Mouse (Mus musculus) left cerebral cortex, postnatal 36 days (tissue): ENCODE data around the gene Arnt2. TPM values are rescaled to one million over a fixed set of nuclear protein-coding genes. Genes with fewer than 3 reads are reported as not detected.
A peak's percentile ranks its signal among the peaks of the same experiment; 100 is the strongest.

Experiments used
- DNase-seq, 2 experiments: peaks; one replicate each; pipeline ENCODE4 v3.0.0; 2021 to 2022; ENCODE audit warnings: low spot score in 2 of 2, mixed read lengths in 1 of 2
- intact Hi-C: fragments of 180-260 bp; cut with DNase I; formaldehyde crosslinking; loops from one replicate; pipeline ENCODE4 v1.15.1; 2025
- total RNA-seq, 2 experiments: library from RNA; stranded (reverse); gene quantifications; 2 replicates each; pipeline ENCODE4 v1.2.3; 2021

Arnt2 gene
- total RNA-seq, 2 experiments from 2014 or later = 224 to 265 TPM

DNA sequence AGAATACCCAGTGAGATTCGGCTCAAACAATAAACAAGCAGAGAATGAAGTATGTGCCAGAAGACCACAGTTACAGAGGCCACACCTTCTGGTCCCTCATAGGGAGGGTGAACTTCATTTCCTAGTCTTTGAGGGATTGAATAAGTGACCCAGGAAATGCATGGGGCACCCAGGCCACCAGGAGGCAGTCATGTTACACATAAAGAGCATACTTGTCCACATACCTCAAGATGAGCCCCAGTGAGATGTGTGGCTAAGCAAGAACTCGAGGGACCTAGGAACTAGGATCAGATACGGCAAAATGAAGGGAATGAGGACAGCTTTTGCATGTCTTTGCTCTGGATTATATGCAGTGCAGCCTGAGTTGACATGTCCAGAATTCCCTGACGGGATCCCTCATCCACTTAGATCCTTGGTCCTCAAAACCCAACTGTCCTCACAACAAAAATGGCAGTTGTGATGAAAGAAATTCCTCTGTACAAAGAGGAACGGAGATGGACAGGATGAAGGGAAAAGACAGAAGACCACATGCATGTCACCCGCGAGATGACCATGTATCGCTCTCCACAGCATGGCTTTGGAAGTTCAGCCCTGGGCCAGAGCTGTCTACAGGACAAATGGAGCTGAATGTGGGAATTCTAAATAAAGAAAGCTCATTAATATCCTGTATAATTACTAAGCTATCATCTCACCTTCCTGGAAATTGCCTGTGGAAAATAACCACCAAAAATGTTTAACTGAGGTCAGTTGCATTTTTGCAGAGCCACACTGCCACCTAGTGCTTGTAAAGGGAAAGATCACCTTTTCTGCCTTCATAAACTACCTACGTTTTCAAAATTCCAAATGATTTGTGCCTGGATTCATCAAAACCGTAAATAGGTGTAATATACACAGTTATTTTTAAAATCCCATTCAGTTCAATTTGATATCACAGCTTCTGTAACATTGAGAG lies 54.1 kb downstream of the Arnt2 start:
- intact Hi-C loops = loop anchor here (2.0 to 10.0 kb wide), 4 partner anchors 83 to 444 kb away; partner anchors contain the start of gene Cemip
- DNase-seq = peak in 1 of 2 experiments; percentile 60

DNA sequence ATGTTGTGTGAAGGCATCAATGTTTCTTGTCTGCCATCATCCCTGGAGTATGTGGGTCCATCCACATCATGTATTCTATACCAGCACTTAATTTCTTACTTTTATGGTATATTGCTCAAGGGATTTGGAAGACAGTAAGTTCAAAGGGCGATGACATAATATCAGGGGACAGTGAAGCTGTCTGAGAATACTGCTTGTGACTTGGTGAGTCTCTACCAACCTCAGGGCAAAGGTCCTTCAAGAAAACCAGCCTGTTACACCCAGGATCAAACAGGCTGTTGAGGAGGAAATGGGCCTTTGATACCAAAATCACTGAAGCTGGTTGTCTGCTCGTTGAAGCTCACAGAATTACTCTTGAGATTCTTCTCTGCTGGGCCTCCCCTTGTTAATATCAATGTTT lies 55.1 kb downstream of the Arnt2 start:
- intact Hi-C loops = loop anchor here (5.0 to 10.0 kb wide), 3 partner anchors 90 to 443 kb away; partner anchors contain the start of gene Cemip

DNA sequence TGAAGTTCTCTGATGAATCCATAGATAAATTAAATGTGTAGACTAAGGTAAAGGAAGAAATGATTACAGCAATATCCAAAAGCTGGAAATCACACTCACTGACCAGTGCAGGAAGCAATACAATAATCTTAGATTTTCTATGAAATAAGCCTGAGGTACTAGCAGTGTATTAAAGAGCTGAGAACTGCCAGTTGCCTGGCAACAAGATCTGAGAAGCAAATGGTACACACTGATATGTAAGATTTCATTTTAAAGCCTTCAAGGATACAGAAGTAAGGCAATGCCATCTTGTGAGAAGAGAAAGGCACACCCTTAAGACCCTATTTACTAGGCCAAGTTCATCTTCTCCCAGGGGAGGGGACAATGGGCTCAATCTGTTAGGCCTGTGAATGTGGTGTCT lies 59.4 kb downstream of the Arnt2 start:
- intact Hi-C loops = loop anchor here (10.0 kb wide), 1 partner anchor 94 kb away; no protein-coding TSS in a partner anchor
- no peak for DNase-seq

More for the DNA sequence above, 55.1 kb downstream of the Arnt2 start:
- no peak for DNase-seq

DNA sequence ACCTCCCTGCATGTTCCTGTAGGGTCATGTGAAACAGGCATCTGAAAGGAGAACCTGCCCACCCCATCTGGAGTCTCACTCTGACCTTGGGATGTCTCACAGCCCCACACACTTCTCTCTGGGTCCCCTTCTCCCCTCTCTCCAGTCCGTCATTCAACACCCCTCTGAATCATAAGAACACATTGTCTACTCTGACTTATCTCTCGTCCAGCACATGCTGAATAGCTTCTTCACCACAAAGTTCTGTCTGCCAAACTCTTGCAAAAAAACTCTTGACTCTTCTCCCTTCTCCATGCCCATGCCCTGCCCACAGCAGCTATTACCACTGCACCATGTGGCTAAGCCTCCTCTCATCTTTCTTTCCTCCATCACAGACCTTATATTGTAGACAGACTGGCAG lies 60.0 kb downstream of the Arnt2 start:
- no peak for DNase-seq
- intact Hi-C loops = loop anchor here (5.0 to 10.0 kb wide), 2 partner anchors 68 to 95 kb away; no protein-coding TSS in a partner anchor

DNA sequence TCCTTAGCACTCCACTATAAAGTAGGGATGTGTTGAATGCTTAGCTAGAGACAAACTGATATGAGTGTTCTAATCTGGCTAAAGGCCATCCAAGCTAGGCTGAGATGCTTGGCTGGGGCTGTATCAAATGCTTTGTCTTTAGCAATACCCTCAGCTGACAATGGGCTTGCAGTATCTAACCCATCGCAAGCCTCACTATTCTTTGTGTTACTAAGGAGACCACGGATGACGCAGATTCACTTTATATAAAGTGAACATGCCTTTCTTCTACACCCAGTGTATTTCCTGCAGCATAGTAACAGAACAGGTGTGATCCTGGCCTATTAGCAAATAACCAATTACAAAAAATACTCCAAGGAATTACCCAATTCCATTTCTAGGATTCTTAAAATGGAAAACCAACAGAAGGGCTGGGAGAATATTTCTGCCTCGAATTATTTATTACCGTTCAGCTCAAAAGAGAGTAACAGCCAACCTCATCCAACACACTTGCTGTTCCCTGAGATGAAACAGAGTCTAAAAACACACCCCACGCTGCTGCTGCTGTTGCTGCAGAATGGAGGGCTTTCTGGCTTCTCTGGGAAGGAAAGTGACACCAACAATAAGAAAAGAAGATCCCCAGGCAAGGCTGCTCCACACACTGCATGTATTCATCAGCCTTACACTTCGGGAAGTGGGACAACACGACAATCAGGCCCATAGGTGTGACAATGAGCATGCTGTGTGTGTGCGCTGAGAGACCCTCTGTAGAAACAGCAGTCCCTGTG lies 61.6 kb downstream of the Arnt2 start:
- DNase-seq = no peak

DNA sequence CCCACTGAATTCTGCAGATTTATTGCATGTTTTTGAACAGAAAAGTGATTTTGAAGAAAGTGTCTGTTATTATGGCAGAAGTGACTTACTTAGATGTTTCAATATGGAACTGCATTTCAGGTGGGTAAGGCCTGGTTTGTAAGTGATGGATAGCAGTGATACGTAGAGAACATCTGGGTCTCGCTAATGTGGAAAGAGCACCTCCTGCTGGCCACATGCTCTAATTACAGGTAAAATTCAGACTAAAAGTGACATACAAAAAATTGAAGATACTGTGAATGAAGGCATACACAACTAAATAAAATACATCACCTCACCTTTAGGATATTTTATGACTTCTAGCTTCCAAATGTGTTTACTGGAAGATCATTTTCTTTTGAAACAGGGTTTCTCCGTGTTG lies 66.8 kb downstream of the Arnt2 start:
- intact Hi-C loops = no loop called here
- no peak for DNase-seq

More for the DNA sequence above, 61.6 kb downstream of the Arnt2 start:
- intact Hi-C loops = loop anchor here (5.0 kb wide), 1 partner anchor 66 kb away; no protein-coding TSS in a partner anchor

DNA sequence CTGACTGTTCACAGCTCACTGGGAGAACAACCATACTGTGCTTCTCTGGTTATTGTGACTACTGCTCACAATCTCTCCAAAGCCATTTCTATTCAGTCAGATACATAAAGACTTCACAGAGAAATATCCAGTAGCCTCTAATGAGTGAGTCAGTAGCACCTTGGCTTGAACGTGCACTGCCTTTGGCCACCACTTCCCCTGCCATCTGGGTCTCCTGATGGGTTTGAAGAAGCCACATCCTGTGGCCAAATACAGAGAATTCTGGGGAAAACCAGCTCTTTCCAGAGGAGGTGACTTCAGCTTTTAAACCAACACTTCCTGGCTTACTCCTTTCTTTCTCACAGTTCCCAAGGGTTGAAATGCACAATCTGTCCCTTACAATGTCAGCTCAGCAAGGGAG lies 69.0 kb downstream of the Arnt2 start:
- DNase-seq = no peak
- intact Hi-C loops = no loop called here

DNA sequence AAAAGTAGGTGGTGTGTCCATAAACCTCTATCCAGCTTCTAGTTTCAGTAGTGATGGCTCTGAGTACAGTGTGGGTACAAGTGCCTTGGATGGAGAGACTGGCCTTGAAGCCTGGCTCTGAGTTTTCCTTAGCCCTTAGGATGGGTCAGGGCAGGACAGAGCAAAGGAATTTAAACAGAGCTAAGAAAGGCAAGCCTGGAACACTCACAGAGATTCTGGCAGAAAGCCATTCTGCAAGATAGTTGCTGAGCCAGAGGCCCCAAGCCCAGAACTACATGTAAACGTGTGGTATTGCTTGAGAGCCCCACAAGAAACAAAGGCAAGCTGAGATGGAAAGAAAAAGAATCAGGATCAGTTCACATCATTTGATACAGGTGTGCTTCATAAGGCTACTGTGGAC lies 70.8 kb downstream of the Arnt2 start:
- no peak for DNase-seq

DNA sequence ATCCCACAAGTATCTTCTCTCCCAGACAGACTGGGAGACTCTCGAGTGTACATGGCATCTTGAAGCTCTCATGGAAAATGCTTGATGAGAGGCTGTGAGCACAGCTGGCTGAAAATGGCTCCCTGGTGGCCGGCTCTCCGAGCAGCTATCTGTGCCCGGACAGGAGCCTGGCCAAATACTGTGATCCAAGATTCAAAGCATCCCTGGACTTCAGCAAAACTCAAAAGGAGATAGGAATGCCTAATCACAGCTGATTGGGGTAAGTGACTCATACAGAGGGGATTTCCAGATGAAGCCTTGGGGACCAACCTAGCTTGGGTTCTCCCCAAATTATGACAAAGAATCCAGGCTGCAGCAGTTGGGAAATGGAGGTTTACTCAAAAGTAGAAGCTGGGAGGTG lies 72.2 kb downstream of the Arnt2 start:
- no peak for DNase-seq
- intact Hi-C loops = no loop called here

More for the DNA sequence above, 70.8 kb downstream of the Arnt2 start:
- intact Hi-C loops = no loop called here

DNA sequence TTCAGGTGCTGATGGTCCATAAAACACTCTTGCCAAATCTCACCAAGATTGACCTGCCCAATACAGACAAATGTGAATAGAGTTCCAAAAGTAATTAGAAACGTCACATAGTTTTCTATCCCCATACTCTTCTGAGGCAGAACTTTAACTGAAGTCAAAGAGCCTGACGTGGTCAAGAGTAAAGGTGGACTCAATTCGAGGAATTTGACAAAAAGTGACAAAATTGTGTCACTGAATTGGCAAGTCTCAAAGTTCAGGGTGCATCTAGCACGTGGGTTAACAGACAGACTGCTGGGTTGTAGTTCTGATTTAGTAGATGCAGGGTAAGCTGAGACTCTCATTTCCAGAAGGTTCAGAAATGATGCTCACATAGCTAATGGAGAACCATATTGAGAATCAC lies 73.1 kb downstream of the Arnt2 start:
- DNase-seq = no peak
- intact Hi-C loops = no loop called here

DNA sequence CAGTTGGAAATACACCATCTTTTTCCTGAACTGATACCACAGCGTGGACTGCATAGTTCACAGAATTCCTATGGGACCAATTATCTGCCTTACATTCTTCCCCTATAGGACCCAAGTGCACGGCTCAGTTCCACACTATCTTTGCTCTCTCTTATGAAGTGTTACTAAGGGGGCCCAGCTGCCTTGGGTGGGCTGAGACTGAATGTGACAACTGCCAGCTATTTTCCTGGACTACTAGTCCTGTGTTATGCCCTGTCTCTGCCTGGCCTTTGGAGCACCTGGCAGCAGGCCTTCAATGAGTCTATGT lies 73.4 kb downstream of the Arnt2 start:
- DNase-seq = no peak
- intact Hi-C loops = no loop called here

DNA sequence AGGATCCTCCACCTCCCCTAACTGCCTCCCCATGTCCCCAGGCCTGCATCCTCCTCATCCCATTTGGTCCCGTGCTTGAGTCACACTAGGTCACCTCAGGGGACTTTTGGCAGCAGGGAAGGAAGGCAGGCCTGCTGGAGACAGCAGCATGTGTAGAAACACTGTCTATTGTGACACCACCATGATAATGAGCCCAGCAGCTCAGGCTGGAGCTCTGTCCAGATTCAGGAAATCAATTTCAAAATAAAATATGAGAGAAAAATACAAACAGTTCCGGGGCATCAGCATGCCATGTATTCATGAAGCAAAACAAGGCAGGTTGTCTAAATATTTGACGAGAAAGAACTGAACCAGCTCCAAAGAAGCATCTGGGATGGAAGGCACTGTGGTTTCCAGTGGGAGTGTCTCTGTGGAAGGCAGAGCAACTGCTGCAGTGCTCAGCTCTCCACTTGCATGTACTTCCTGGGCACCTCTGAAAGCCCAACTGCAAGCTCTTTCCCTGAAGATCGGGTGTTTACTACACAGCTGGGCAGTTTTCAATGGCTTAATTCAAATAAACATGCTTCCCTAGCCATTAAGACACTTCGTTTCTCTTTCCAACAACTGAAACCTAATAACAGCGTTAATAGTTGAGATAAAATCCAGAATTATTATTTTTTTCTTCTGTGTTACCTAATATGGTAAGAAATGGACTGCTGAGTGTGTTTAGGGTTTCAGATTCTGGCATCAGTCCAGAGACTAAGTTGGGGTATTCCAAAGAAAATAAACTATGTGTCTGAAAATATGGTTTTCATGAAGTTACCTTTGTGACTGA lies 74.0 kb downstream of the Arnt2 start:
- no peak for DNase-seq
- intact Hi-C loops = no loop called here

DNA sequence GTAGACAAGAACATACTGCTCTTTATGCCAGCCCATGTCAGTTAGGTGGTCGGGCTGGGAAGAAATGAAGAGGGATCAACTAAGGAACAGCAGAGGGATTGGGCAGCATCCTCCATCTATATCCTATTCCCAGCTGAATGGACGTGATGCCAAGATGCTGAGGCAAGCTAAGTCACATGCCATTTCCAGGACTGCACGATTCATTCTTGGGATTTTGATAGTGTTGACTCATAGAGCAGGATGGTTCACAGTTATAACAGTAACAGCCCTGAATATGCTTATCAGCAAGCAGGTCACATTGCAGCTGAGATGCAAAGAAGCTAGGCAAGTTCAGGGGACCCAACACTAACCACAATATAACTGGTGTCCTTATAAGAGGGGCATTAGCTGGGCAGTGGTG lies 76.0 kb downstream of the Arnt2 start:
- no peak for DNase-seq
- intact Hi-C loops = no loop called here

DNA sequence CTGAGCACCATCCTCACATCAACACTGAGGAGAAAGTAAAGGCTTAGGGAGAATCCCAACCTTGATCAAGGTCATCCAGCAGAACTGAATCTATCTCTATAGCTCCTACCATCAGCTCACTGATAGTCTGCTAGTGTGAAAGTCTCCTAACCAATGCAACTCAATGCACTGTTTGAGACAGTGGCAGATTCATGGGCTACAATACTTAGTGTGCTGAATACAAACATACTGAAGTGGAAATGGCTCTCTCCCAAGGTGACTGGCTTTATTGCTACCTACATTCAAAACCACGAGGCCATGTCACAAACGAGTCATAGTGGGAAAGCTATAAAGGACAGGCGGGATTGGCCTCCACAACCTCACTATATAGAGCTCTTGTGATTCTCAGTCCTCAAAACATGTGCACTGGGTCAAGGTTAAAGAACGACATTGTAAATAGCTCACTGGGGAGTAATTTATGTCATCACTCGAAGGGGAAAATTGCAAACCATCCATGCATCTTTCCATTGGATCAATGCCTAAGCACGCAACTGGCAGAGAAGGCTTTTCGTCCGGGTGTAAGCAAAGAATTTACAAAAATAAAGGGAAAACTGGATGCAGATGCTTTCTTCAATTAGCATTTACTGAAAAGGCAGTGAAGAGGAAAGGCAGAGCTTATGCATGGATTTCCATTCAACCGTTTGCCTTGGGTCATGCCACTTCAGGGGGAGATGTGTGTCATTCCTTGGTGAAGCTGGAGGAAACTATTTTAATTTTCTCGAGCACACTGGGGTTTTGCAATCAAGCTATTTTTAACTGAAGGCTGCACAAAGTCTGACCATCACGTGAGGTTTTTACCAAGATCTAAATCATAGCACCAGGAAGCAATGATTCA lies 77.4 kb downstream of the Arnt2 start:
- intact Hi-C loops = no loop called here
- DNase-seq = no peak

DNA sequence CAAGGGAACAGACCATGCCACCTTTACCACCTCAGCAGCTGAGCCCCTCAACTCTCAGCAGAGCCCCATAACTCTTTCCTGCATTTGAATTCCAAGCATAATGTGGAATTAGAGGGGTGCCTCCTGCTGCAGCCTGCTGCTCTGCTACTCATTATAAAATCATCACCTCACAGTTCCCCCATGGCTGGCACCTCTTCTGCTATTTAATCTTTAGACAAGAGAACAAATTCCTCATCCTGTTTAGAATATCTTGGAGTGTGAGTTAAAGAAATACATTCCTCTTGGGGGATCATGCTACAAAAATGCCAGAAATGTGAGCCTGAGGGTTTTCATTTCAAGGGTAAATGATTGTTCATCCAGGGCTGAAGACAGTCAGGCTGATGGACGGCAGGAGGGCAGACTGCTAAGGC lies 80.8 kb downstream of the Arnt2 start:
- DNase-seq = no peak
- intact Hi-C loops = loop anchor here (5.0 kb wide), 1 partner anchor 37 kb away; no protein-coding TSS in a partner anchor

DNA sequence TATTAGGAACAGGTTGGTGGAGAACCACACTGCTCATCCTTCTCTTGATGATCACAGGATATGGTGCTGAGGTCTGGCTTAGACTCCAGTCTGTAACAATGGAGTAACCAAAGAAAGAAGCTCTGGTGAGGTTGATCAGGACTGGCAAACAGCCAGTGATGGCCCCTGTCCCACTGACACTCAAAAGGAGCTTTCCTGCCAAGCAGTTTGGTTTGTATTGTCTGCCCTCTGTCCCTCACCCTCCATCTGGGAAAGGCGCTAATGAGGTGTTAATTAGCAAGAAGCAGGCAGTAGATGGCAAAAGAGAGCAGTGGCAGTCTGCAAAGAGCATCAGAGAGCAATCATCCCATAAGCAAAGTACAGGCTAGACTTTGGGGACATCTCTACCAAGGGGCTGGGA lies 81.2 kb downstream of the Arnt2 start:
- no peak for DNase-seq
- intact Hi-C loops = loop anchor here (5.0 kb wide), 1 partner anchor 36 kb away; no protein-coding TSS in a partner anchor

DNA sequence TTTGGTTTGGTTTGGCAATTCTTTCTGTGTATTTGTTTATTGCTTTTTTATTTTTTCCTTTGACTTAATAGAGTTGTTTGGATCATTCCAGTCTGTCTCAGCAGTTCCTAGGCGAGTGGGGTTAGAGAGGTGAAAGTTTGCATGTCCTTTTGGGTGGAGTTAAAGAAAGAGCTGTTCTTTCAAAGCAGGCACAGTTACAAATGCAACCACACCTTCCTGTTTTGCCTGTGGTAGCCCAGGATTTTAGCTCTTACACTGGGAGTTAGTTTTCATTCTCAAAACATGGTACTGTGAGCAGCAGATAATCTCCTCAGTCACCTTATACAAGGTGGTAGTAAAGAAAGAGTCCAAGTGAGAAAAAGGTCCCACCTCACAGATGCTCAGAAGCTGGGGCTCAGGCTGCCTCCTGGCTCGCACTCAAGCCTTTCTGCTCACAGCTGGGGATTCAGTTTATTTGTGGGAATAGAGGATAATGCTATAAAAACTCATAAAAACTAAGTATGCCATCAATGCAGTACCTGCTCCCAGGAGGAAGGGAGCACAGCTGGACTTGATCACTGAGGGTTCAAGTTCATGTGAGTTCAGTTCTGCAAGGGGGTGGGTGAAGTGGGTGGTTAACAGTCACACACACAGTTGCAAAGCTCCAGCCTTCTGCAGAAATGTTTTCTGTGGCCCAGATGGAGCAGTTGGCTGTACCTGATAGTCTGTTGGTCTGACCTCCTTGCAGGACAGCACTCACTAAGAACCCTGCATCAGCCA lies 84.2 kb downstream of the Arnt2 start:
- intact Hi-C loops = loop anchor here (5.0 kb wide), 1 partner anchor 33 kb away; no protein-coding TSS in a partner anchor
- DNase-seq = no peak

DNA sequence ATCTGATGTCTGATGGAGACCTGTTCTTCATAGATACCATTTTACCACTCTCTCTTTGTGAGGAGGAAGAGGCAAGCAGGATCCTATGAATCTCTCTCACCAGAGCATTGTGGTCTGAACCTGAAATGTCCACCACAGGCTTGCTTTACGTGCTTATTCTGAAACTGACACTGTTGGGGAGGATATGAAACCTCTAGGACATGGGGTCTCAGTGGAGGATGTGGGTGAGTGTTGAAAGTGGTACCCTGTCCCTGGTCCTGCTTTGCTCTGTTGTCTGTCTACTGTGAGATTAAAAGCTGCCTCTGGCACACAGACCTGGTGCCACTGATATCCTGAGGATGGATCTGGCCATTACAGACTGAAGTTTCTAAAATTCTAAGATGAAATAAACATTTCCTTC lies 88.4 kb downstream of the Arnt2 start:
- intact Hi-C loops = no loop called here
- DNase-seq = no peak
